1 mouse cellular context compared by ENCODE assay signal in genomic region chr7:127901772-127902171, GRCm38 (mm10).
TF ChIP-seq lines count a peak whose summit lies in the region.

No protein-coding gene starts in this region.

TF ChIP-seq in MEL, 35 proteins besides CTCF, POLR2A, EP300 and RAD21:
- TF ChIP-seq MAFK (IDR thresholded peaks at IDR 0.05; ENCODE audit: borderline replicate concordance, low read depth, low read length) (no peak), TAL1 (IDR thresholded peaks at IDR 0.05; ENCODE audit: low read length) (peak; percentile 70), UBTF (IDR thresholded peaks at IDR 0.05; ENCODE audit: borderline replicate concordance, insufficient read depth, low read depth, low read length) (no peak), KAT2A (conservative IDR thresholded peaks at IDR 0.05; ENCODE audit: low read depth, low read length) (no peak), E2F4 (IDR thresholded peaks at IDR 0.05; ENCODE audit: borderline replicate concordance, low read depth, low read length) (no peak), JUND (IDR thresholded peaks at IDR 0.05; ENCODE audit: low read depth, low read length) (peak; percentile 95), TCF12 (IDR thresholded peaks at IDR 0.05; ENCODE audit: low read depth, low read length) (peak; percentile 81), ETS1 (IDR thresholded peaks at IDR 0.05; ENCODE audit: low read depth, low read length) (peak; percentile 30; the same call in 1 of the 2 replicates), MXI1 (IDR thresholded peaks at IDR 0.05; ENCODE audit: low read depth, low read length) (no peak), GATA1 (IDR thresholded peaks at IDR 0.05; ENCODE audit: low read depth, low read length) (peak; percentile 67), ELF1 (IDR thresholded peaks at IDR 0.05; ENCODE audit: low read depth, low read length) (no peak), RCOR1 (IDR thresholded peaks at IDR 0.05; ENCODE audit: low read depth, low read length) (peak; percentile 69), POLR2AphosphoS5 (IDR thresholded peaks at IDR 0.05; ENCODE audit: borderline replicate concordance, low read depth, low read length) (no peak)
TF ChIP-seq in MEL: peak in this region for 6.
